Mouse (Mus musculus): ENCODE measurements around the gene Rtl6. TPM values are rescaled to one million over a fixed set of nuclear protein-coding genes. Genes with fewer than 3 reads are reported as not detected.
A peak's percentile ranks its signal among the peaks of the same experiment; 100 is the strongest.

Rtl6 gene
- polyA plus RNA-seq, 2 experiments, result 13.4 to 16.9 TPM

- Histone ChIP-seq H3K4me2 (replicated peaks; ENCODE audit: low read depth, low read length, severe bottlenecking) (no peak overlapping the region), H3K36me3 (ENCODE audit: control insufficient read depth, insufficient read depth, low read length) (no peaks in the 10 kb centered on the region), H3K9me3 (ENCODE audit: control insufficient read depth, low read length) (no peaks in the 10 kb centered on the region), H3K27me3 (ENCODE audit: control insufficient read depth, insufficient read depth, low read length) (no peaks in the 10 kb centered on the region), H3K9ac (ENCODE audit: low read depth, low read length, severe bottlenecking) (no peak overlapping the region), H3K27ac (replicated peaks; ENCODE audit: low read depth, low read length) (no peak overlapping the region), H3K4me1 (ENCODE audit: control insufficient read depth, insufficient read depth, low read length) (peaks cover 12% of the 10 kb centered on the region), H3K4me3 (replicated peaks; ENCODE audit: low read length) (no peak overlapping the region)
- TF ChIP-seq POLR2A (IDR thresholded peaks at IDR 0.05; ENCODE audit: borderline replicate concordance, extremely low read depth, insufficient read depth, insufficient read length), result no peak
- no peak for DNase-seq (ENCODE audit: low spot score)
- ATAC-seq (ENCODE audit: low FRiP score, low read depth), result no peak
Measured at GRCm38 (mm10) chr15:84597021-84597420, 39.4 kb upstream of the Rtl6 start.

GRCm38 (mm10) chr15:84595241-84595945 lies 37.8 kb upstream of the Rtl6 start:
- Histone ChIP-seq H3K9me3 (ENCODE audit: control insufficient read depth, low read length) (no peaks in the 10 kb centered on the region), H3K36me3 (ENCODE audit: control insufficient read depth, insufficient read depth, low read length) (no peaks in the 10 kb centered on the region), H3K4me1 (ENCODE audit: control insufficient read depth, insufficient read depth, low read length) (peaks cover 20% of the 10 kb centered on the region), H3K27ac (replicated peaks; ENCODE audit: low read depth, low read length) (0 out of 2 replicates have a peak overlapping the region, but pooled peaks have one; percentile 38), H3K9ac (ENCODE audit: low read depth, low read length, severe bottlenecking) (no peak overlapping the region), H3K4me3 (replicated peaks; ENCODE audit: low read length) (no peak overlapping the region), H3K4me2 (replicated peaks; ENCODE audit: low read depth, low read length, severe bottlenecking) (no peak overlapping the region), H3K27me3 (ENCODE audit: control insufficient read depth, insufficient read depth, low read length) (no peaks in the 10 kb centered on the region)
- WGBS, result 56% methylated on average over 9 of the region's 9 CpGs
- no peak for TF ChIP-seq POLR2A (IDR thresholded peaks at IDR 0.05; ENCODE audit: borderline replicate concordance, extremely low read depth, insufficient read depth, insufficient read length)
- DNase-seq (ENCODE audit: low spot score) (peak; percentile 62), ATAC-seq (ENCODE audit: low FRiP score, low read depth) (0 out of 2 replicates have a peak, but pooled peaks have one; percentile 31)

GRCm38 (mm10) chr15:84593514-84593913 lies 35.9 kb upstream of the Rtl6 start:
- Histone ChIP-seq H3K4me3 (replicated peaks; ENCODE audit: low read length) (no peak overlapping the region), H3K9ac (ENCODE audit: low read depth, low read length, severe bottlenecking) (no peak overlapping the region), H3K4me1 (ENCODE audit: control insufficient read depth, insufficient read depth, low read length) (peaks cover 20% of the 10 kb centered on the region), H3K27me3 (ENCODE audit: control insufficient read depth, insufficient read depth, low read length) (no peaks in the 10 kb centered on the region), H3K27ac (replicated peaks; ENCODE audit: low read depth, low read length) (no peak overlapping the region), H3K36me3 (ENCODE audit: control insufficient read depth, insufficient read depth, low read length) (no peaks in the 10 kb centered on the region), H3K4me2 (replicated peaks; ENCODE audit: low read depth, low read length, severe bottlenecking) (no peak overlapping the region), H3K9me3 (ENCODE audit: control insufficient read depth, low read length) (no peaks in the 10 kb centered on the region)
- no peak for TF ChIP-seq POLR2A (IDR thresholded peaks at IDR 0.05; ENCODE audit: borderline replicate concordance, extremely low read depth, insufficient read depth, insufficient read length)
- ATAC-seq (ENCODE audit: low FRiP score, low read depth) (no peak), DNase-seq (ENCODE audit: low spot score) (no peak)
- 34% methylated on average over 9 of the region's 9 CpGs for WGBS

- Histone ChIP-seq H3K27ac (replicated peaks; ENCODE audit: low read depth, low read length) (no peak overlapping the region), H3K9ac (ENCODE audit: low read depth, low read length, severe bottlenecking) (no peak overlapping the region)
Measured at GRCm38 (mm10) chr15:84592240-84592639, 34.6 kb upstream of the Rtl6 start.

GRCm38 (mm10) chr15:84591573-84592139 lies 34.0 kb upstream of the Rtl6 start:
- WGBS, result 16% methylated on average over 13 of the region's 13 CpGs
- H3K4me3 ChIP-seq (replicated peaks; ENCODE audit: low read length), result no peak overlapping the region
- no peak overlapping the region for H3K27ac ChIP-seq (replicated peaks; ENCODE audit: low read depth, low read length)
- DNase-seq (ENCODE audit: low spot score) (peak; percentile 21), ATAC-seq (ENCODE audit: low FRiP score, low read depth) (0 out of 2 replicates have a peak, but pooled peaks have one; percentile 27)
- peaks cover 20% of the 10 kb centered on the region for H3K4me1 ChIP-seq (ENCODE audit: control insufficient read depth, insufficient read depth, low read length)
- H3K27me3 ChIP-seq (ENCODE audit: control insufficient read depth, insufficient read depth, low read length), result no peaks in the 10 kb centered on the region
- TF ChIP-seq POLR2A (IDR thresholded peaks at IDR 0.05; ENCODE audit: borderline replicate concordance, extremely low read depth, insufficient read depth, insufficient read length), result no peak
- H3K9me3 ChIP-seq (ENCODE audit: control insufficient read depth, low read length), result no peaks in the 10 kb centered on the region
- no peaks in the 10 kb centered on the region for H3K36me3 ChIP-seq (ENCODE audit: control insufficient read depth, insufficient read depth, low read length)
- H3K9ac ChIP-seq (ENCODE audit: low read depth, low read length, severe bottlenecking), result no peak overlapping the region
- H3K4me2 ChIP-seq (replicated peaks; ENCODE audit: low read depth, low read length, severe bottlenecking), result no peak overlapping the region

More at GRCm38 (mm10) chr15:84592240-84592639, 34.6 kb upstream of the Rtl6 start:
- Histone ChIP-seq H3K4me2 (replicated peaks; ENCODE audit: low read depth, low read length, severe bottlenecking) (no peak overlapping the region), H3K4me1 (ENCODE audit: control insufficient read depth, insufficient read depth, low read length) (peaks cover 20% of the 10 kb centered on the region), H3K9me3 (ENCODE audit: control insufficient read depth, low read length) (no peaks in the 10 kb centered on the region), H3K27me3 (ENCODE audit: control insufficient read depth, insufficient read depth, low read length) (no peaks in the 10 kb centered on the region), H3K4me3 (replicated peaks; ENCODE audit: low read length) (no peak overlapping the region), H3K36me3 (ENCODE audit: control insufficient read depth, insufficient read depth, low read length) (no peaks in the 10 kb centered on the region)
- DNase-seq (ENCODE audit: low spot score) (peak; percentile 31), ATAC-seq (ENCODE audit: low FRiP score, low read depth) (no peak)
- 41% methylated on average over 5 of the region's 5 CpGs for WGBS
- no peak for TF ChIP-seq POLR2A (IDR thresholded peaks at IDR 0.05; ENCODE audit: borderline replicate concordance, extremely low read depth, insufficient read depth, insufficient read length)

Data from limb, embryonic 14.5 days (tissue).